Mouse (Mus musculus): Measurements from ENCODE around the gene Zc3h12a. TPM values are rescaled to one million over a fixed set of nuclear protein-coding genes. Genes with fewer than 3 reads are reported as not detected.

The Zc3h12a gene
- total RNA-seq (2021) = 1 to 10 TPM in 1 of 2 experiments, under 1 TPM in 1; 0.57 to 1.2 TPM

DNA sequence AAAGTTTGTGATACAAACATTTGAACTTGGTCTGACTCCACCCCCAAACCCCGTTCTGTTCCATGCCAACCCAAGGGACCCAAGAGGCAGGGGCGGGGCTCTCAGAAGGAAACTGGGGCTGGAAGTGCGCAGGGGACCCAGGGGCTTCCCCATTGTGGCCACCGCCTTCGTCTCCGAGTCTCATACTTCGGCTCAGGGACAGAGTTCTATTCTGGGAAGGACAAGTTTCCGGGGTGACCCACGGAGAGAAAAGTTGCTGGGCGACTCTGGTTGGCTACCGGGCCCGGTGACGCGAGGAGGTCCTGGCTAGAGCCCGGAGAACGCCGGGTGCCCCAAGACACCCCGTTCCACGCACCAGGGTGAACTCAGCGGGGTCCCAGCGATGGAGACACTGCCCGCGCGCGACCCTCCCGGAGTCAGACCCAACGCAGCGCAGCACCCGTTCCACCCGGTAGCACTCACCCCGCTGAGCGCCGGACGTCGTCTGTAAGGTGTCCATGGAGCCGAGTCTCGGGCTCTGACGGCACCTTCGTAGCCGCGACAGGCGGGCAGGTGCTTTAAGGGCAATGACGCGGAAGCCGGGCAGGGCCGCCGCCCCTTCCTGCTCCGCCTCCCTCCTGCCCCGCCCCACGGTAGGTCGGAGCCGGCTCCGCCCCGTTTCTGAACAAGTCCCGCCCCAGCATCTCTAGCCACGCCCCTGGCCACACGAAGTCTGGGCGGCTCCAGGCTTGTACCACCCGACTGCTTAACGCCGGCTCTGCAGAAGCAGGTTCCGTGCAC lies at the start of gene Zc3h12a:
Gene Zc3h12a (minus strand): TSS at position 536 of the 780 bp plus-strand sequence.
- intact Hi-C loops (cut with DNase I) = no loop called here
- peak in 1 of 2 experiments; percentile 87 for DNase-seq (ENCODE audit: extremely low spot score in 1 of 2, low spot score in 2 of 2)

GRCm38 (mm10) chr4:125176639-125177165 lies 49.1 kb upstream of the Zc3h12a start:
- peak in 1 of 2 experiments; percentile 37 for DNase-seq (ENCODE audit: extremely low spot score in 1 of 2, low spot score in 2 of 2)

GRCm38 (mm10) chr4:125176190-125176589 lies 48.5 kb upstream of the Zc3h12a start:
- no peak for DNase-seq (ENCODE audit: extremely low spot score in 1 of 2, low spot score in 2 of 2)
- intact Hi-C loops (cut with DNase I) = no loop called here

More at GRCm38 (mm10) chr4:125176639-125177165, 49.1 kb upstream of the Zc3h12a start:
- intact Hi-C loops (cut with DNase I) = no loop called here

GRCm38 (mm10) chr4:125175591-125175990 lies 48.0 kb upstream of the Zc3h12a start:
- DNase-seq (ENCODE audit: extremely low spot score in 1 of 2, low spot score in 2 of 2) = peak in 1 of 2 experiments; percentile 61
- intact Hi-C loops (cut with DNase I) = no loop called here

DNA sequence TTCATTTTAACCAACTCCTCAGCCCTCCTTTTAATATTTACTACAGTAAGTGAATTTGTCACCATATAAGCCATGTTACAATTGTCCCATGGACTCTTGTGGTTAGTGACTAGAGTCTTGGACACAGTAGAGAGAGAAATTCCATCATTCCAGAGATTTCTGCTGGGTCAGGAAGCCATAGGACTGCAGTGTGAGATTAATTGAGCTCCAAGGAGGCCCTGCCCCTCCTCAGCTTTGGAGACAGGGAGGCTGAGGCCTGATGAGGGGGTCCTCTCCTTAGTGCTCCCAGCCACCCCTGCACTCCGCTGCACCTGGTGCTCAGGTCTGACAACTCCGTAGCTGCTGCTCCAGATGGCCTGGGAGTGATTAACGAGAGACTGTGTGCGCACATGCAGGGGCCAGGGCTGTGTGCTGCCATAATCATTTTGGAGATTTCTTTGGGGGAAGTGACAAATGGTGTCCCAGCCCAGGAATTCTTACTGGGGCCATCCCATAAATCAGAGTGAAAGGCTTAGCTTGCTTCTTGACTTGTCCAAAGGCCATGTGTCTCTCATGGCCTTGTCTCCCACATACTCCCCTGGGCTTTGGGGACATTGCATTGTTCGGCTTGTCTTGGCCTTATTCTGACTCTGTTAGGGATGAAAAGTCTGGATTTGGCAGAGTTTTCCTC lies 47.0 kb upstream of the Zc3h12a start:
- DNase-seq (ENCODE audit: extremely low spot score in 1 of 2, low spot score in 2 of 2) = no peak
- intact Hi-C loops (cut with DNase I) = no loop called here

DNA sequence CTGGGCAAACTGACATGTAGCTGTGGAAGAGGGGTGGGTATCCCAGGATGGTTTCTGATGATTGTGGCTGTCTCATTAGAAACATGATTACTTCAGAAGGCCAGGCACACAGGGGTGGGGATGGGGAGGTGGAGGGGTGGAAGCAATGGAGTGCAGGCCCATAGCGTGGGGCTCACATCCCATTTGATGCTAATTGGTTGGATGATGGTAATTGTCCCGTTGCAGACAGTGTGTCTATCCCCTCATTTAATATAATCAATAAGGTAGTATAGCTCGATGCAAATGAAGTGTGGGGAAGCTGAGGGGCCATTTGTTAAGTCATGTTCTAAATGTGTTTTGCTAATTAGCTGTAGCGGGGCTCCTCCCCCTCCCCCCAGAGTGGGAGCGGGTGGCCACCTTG lies 45.5 kb upstream of the Zc3h12a start:
- intact Hi-C loops (cut with DNase I) = no loop called here

GRCm38 (mm10) chr4:125172736-125173135 lies 45.1 kb upstream of the Zc3h12a start:
- DNase-seq (ENCODE audit: extremely low spot score in 1 of 2, low spot score in 2 of 2) = no peak
- intact Hi-C loops (cut with DNase I) = no loop called here

More for the DNA sequence above, 45.5 kb upstream of the Zc3h12a start:
- no peak for DNase-seq (ENCODE audit: extremely low spot score in 1 of 2, low spot score in 2 of 2)

DNA sequence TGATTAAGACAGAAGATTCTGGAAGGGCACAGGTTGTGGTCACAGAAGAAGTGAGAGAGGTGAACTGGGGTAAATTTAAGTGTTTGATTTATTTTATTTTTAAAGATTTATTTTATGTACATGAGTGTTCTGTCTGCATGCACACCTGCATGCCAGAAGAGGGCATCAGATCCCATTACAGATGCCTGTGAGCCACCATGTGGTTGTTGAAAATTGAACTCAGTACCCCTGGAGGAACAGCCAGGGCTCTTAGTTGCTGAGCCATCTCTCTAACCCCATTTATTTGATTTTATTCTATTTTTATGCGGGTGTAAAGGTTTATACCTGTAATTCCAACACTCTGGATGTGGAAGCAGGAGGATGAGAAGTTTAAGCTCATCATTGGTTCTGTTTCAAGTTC lies 40.1 kb upstream of the Zc3h12a start:
- no peak for DNase-seq (ENCODE audit: extremely low spot score in 1 of 2, low spot score in 2 of 2)
- intact Hi-C loops (cut with DNase I) = loop anchor here (10.0 kb wide), 1 partner anchor 317 kb away; no protein-coding TSS in a partner anchor

DNA sequence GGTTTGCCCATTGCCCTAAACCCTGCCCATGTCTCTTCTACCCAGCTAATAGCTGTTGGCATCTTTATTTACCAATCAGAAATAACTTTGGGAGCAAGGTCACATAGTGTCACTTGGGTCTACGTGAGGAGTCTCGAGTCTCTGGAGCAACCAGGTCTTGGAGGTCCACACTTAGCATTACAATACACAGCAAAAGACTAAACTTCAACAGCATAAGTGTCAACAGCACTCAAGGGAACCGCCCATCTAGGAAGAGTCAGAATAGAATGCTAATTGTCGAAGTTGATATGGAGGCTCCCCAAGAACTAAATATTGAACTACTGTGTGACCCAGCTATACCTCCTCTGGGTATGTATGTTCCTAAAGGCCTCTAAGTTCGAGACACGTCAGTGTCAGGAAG lies 37.2 kb upstream of the Zc3h12a start:
- intact Hi-C loops (cut with DNase I) = loop anchor here (10.0 kb wide), 1 partner anchor 320 kb away; no protein-coding TSS in a partner anchor
- no peak for DNase-seq (ENCODE audit: extremely low spot score in 1 of 2, low spot score in 2 of 2)

DNA sequence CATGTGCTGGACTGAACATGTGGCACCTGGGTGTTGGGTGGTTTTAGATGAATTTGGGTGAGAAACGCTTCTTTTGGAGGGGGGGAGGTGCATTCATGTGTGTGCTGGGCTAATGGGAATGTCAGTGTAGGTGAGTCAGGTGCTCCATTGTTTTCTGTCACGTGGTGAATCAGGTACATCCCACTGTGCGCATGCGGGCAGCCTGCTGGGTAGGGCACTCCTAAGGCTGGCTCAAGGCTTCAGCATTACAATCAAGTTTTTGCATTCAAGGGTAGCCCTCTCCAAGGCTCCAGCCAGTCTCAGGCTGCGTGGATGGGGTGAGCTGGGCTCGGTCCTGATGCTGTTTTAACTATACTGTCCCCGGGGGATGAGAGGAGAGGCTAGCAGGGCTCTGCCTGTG lies 35.1 kb upstream of the Zc3h12a start:
- DNase-seq (ENCODE audit: extremely low spot score in 1 of 2, low spot score in 2 of 2) = no peak
- intact Hi-C loops (cut with DNase I) = loop anchor here (10.0 kb wide), 1 partner anchor 322 kb away; no protein-coding TSS in a partner anchor

GRCm38 (mm10) chr4:125161392-125161791 lies 33.8 kb upstream of the Zc3h12a start:
- intact Hi-C loops (cut with DNase I) = loop anchor here (2.0 to 10.0 kb wide), 2 partner anchors 323 to 801 kb away; no protein-coding TSS in a partner anchor
- no peak for DNase-seq (ENCODE audit: extremely low spot score in 1 of 2, low spot score in 2 of 2)

DNA sequence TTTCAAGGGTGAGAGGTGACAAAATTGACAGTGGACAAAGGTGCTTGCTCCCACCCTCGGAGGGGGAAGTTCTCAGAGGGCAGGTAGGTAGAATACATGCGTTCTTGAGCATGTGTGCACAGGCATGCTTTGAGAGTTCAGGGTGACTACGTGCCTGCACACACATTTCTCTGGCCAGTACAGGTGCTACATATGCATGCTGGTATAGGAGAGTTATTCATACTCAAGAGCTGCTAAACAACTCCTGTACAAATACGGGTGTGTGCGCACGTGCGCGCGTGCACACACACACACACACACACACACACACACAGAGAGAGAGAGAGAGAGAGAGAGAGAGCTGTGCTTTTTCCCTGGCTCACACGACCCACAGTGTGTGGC lies 33.3 kb upstream of the Zc3h12a start:
- intact Hi-C loops (cut with DNase I) = loop anchor here (2.0 to 10.0 kb wide), 2 partner anchors 324 to 802 kb away; no protein-coding TSS in a partner anchor
- no peak for DNase-seq (ENCODE audit: extremely low spot score in 1 of 2, low spot score in 2 of 2)

GRCm38 (mm10) chr4:125160320-125160950 lies 32.8 kb upstream of the Zc3h12a start:
- intact Hi-C loops (cut with DNase I) = loop anchor here (2.0 to 10.0 kb wide), 2 partner anchors 324 to 802 kb away; no protein-coding TSS in a partner anchor
- peak; percentile 85 to 88 for DNase-seq (ENCODE audit: extremely low spot score in 1 of 2, low spot score in 2 of 2)

GRCm38 (mm10) chr4:125158581-125159317 lies 31.1 kb upstream of the Zc3h12a start:
- peak in 1 of 2 experiments; percentile 37 for DNase-seq (ENCODE audit: extremely low spot score in 1 of 2, low spot score in 2 of 2)
- intact Hi-C loops (cut with DNase I) = loop anchor here (5.0 kb wide), 1 partner anchor 784 kb away; no protein-coding TSS in a partner anchor

DNA sequence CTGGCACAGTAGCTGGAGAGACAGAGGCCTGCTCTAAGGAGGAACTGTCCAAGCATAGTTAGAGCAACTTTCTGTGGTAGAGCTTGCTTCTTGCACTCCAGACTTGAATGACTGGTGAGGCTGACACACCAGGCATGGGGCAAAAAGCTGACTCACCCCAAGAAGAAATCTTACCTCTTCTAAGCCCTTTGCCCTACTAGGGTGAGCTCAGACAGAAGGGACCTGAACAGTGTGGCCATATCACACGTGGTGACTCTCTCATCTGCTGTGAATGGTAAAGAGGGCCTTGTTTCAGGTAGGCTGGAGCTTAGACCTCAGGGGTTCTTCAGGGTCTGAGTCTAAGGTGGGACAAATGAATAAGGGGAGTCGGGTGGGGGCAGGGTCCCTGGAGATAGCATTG lies 30.4 kb upstream of the Zc3h12a start:
- intact Hi-C loops (cut with DNase I) = loop anchor here (5.0 kb wide), 1 partner anchor 784 kb away; no protein-coding TSS in a partner anchor
- no peak for DNase-seq (ENCODE audit: extremely low spot score in 1 of 2, low spot score in 2 of 2)

DNA sequence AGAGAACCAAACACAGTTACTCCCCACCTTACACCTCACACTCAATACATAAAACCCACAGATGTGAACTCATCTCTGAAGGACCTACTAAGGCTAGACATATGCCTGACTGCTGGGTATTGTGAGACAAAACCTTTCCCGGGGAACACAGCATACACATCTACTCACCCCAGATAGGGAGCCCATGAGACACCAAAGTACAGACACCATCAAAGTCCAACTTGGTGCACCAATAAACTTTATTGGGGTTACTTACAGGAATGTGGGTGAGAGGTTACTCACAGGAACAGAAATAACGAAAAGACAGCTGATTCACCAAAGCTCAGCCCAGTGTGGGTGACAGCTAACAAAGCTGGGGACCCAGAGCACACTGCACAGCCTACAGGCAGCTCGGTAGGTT lies 29.7 kb upstream of the Zc3h12a start:
- intact Hi-C loops (cut with DNase I) = loop anchor here (5.0 kb wide), 1 partner anchor 785 kb away; no protein-coding TSS in a partner anchor
- DNase-seq (ENCODE audit: extremely low spot score in 1 of 2, low spot score in 2 of 2) = no peak

DNA sequence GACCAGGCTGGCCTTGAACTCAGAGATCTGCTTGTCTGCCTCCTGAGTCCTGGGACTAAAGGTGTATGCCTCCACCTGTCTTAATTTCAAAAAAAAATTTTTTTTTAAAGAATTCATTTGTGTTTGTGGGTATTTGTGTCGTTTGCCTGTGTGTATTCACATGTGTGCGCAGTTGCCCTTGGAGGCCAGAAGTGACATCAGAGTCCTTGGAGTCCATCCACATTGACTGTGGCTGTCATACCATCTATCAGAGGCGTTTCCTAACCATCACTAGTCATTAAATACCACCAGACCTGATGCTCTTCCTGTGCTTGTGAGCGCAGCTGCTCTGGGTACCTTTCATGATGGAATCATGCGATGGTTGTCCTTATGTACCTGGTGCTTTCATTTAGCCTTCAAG lies 28.0 kb upstream of the Zc3h12a start:
- DNase-seq (ENCODE audit: extremely low spot score in 1 of 2, low spot score in 2 of 2) = no peak
- intact Hi-C loops (cut with DNase I) = loop anchor here (5.0 kb wide), 1 partner anchor 787 kb away; no protein-coding TSS in a partner anchor

DNA sequence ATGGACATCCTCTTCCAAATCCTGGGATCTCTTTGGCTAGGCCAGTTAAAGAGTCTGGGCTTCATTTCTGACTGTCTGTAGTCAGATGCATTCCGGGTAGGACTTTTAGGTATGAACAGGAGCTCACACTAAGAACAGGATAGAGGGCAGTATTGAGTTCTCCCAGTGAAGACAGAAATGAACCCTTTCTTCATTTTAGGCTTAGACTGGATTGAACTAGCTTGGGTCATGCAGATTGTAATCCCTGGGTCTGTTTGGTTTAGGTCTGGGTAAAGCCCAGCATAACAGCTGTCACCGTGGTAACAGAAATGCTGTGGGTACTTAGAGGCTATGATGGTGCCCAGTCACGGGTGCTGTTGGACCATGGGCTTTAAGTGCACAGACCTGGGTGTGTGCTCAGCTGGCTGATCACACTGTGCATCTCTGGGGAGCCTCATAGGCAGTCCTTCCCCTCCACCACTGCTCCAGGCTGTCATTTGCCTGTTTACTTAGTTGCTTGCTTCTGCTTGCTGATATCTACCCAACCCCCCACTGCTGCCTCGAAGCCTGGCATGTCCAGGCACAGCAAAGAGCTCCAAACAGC lies 26.1 kb upstream of the Zc3h12a start:
- intact Hi-C loops (cut with DNase I) = no loop called here
- DNase-seq (ENCODE audit: extremely low spot score in 1 of 2, low spot score in 2 of 2) = no peak
